Mouse (Mus musculus): Measurements from ENCODE around the gene Enox2.
A peak's percentile ranks its signal among the peaks of the same experiment; 100 is the strongest.
"Not testable (repeated sequence)": the region's sequence is repeated elsewhere in the genome, so short reads cannot be mapped to it uniquely, and the experiment has no call there.

Enox2 gene

GRCm38 (mm10) chrX:49287700-49288563 is at the start of gene Enox2:
Enox2 (minus strand) TSS chrX:49288259.
- DNase-seq (ENCODE audit: low read depth, low spot score) = peak; percentile 84

- peak; percentile 10 for DNase-seq (ENCODE audit: low read depth, low spot score)
These were observed 21.4 kb upstream of the Enox2 start for GRCm38 (mm10) chrX:49309496-49309895.

- DNase-seq (ENCODE audit: low read depth, low spot score) = peak; percentile 36
These were observed 18.6 kb upstream of the Enox2 start for GRCm38 (mm10) chrX:49306659-49307058.

DNA sequence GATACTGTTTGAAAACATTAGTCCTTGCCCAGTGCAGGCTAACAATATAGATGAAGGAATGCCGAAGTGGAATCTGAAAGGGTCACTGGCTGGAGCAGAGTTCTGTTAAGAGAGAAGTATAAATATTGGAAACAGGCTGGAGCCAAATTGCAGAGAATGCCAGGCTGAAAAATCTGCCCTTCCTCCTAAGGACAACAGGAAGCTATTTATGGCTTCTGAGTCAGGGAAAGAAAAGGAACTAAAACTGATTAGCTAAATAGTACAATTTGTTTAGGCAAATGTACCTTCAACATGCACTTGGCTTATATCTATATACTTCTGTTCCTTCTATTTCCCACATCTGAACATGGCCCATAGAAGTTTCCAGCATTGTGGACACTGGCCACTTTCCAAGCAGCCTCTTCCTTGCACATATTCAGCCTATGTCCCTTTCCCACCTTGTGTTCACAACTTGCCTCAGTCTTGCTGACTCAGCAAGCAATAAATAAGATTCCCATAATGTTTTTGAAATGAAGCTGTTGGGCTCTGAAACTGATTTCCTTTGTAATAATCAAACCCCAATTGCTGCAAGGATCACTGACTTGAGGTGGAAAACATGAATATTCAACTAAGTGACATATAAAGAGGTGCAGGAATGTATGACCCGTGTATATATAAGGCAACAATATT is 8.0 kb downstream of the Enox2 start:
- no peak for DNase-seq (ENCODE audit: low read depth, low spot score)

- no peak for DNase-seq (ENCODE audit: low read depth, low spot score)
These were observed 14.5 kb downstream of the Enox2 start for GRCm38 (mm10) chrX:49273487-49274042.

- no peak for DNase-seq (ENCODE audit: low read depth, low spot score)
These were observed 37.2 kb downstream of the Enox2 start for GRCm38 (mm10) chrX:49250816-49251215.

- no peak for DNase-seq (ENCODE audit: low read depth, low spot score)
These were observed 62.1 kb downstream of the Enox2 start for GRCm38 (mm10) chrX:49225792-49226426.

GRCm38 (mm10) chrX:49216422-49216821 is 71.6 kb downstream of the Enox2 start:
- no peak for DNase-seq (ENCODE audit: low read depth, low spot score)

DNA sequence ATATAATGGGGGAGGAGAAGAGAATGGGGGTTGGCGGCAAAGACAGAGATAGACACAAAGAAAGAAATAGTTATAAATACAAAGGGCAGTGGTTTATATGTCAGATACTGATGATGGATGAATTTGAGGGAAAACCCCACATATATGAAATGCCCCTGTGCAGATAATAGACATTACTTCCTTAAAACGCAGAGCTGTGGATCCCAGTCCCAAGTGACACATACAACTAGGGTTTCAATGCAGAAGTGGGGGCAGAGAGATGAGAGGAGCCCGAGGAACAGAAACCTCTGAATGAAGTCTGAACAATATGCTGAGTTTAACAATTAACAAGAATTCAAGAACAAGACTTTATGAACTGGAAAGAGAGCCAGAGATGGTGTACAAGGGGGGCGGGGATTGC is 91.7 kb downstream of the Enox2 start:
- no peak for DNase-seq (ENCODE audit: low read depth, low spot score)

DNA sequence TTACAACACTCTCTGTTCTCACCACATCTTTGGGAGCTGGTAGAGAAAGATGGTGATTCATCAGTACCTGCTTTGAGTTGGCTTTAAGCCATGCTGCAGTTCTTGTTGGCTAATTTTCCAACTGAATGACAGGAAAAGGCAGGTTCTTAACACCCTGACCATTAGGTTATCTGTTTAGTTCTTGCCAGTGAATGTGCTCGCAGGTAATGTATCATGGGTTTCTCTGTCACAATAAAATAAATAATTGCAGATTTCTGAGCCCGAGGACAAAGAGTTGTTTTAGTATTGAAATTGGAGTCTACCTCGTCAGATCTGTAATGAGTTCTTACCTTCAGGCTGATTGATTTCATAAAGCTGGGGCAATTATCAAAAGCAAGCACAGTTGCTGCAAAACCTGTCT is 106.9 kb downstream of the Enox2 start:
- DNase-seq (ENCODE audit: low read depth, low spot score) = no peak

- DNase-seq (ENCODE audit: low read depth, low spot score) = no peak
These were observed 109.4 kb downstream of the Enox2 start for GRCm38 (mm10) chrX:49178670-49179069.

- no peak for DNase-seq (ENCODE audit: low read depth, low spot score)
These were observed 133.8 kb downstream of the Enox2 start for GRCm38 (mm10) chrX:49154280-49154679.

DNA sequence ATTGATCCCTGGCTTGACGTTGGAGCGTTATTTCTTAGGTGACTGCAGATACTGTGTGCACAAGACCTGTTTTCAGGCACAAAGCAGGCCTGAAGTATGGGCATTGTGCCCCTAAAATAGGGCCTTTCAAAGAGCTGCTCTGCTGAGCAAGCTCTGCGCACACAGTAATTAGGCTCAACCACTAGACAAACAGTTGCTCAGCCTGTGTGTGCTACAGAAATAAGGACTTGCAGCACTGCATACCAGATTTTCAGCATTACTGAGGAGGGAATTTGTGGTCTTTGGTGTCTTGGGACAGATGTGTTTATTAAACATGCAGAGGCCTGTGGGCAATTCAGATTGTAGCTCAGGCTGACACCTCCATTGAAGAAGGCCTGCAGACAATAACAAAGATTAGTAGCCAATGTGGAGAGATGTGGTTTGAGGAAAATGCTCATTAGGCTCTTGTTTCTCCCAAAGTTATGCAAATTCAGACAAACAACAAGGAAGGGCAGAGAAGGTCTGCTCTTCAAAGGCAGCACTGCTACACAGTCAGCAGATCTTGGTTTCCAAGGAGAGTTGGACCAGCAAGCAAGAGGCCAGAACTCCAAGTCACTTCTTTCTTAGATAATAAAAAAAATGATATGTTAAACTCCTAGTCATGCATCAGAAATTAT is 163.2 kb downstream of the Enox2 start:
- no peak for DNase-seq (ENCODE audit: low read depth, low spot score)

- DNase-seq (ENCODE audit: low read depth, low spot score) = no peak
These were observed 171.6 kb downstream of the Enox2 start for GRCm38 (mm10) chrX:49116465-49116864.

GRCm38 (mm10) chrX:49112412-49112811 is 175.6 kb downstream of the Enox2 start:
- no peak for DNase-seq (ENCODE audit: low read depth, low spot score)

GRCm38 (mm10) chrX:49100542-49100941 is 187.5 kb downstream of the Enox2 start:
- DNase-seq (ENCODE audit: low read depth, low spot score) = not testable (repeated sequence)

DNA sequence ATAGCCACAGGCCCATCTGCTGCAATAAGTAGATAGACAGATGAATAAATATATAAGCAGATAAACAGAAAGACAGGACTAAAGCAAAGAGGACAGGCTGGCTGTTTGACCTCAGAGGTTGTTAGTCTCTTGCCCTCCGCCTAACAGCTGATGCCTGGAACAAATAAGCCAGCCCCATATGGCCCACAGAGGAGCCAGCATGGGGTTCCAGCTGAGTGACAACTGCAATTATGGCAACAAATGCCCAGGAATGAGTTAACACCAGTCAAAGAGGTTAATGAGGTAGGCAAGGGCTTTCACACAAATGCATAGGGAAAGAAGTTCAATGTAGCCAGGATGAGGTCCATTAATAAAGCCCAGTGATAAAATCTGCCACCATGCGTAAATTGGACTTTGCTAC is 191.8 kb downstream of the Enox2 start:
- peak; percentile 21 for DNase-seq (ENCODE audit: low read depth, low spot score)

- no peak for DNase-seq (ENCODE audit: low read depth, low spot score)
These were observed 213.0 kb downstream of the Enox2 start for GRCm38 (mm10) chrX:49075055-49075454.

- DNase-seq (ENCODE audit: low read depth, low spot score) = no peak
These were observed 214.5 kb downstream of the Enox2 start for GRCm38 (mm10) chrX:49073563-49073962.

DNA sequence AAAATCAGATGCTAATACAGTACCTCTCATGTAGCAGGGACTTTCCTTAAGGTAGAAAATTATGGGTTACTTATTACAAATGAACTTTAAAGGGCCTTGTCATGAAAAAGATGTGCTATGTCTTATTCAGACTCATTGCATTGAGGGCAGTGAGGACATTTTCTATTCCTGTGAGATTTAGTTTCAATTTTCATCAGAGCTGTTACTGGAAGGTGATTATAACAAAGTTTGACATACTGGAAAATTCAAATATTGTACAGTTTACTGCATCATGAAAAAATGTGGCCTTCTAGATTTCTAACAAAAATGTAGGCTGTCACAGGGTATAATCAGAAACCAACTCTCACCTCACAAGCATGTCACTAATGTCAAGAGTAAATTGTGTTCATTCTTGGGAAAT is 242.9 kb downstream of the Enox2 start:
- DNase-seq (ENCODE audit: low read depth, low spot score) = no peak

- no peak for DNase-seq (ENCODE audit: low read depth, low spot score)
These were observed 278.3 kb downstream of the Enox2 start for GRCm38 (mm10) chrX:49009746-49010145.

DNA sequence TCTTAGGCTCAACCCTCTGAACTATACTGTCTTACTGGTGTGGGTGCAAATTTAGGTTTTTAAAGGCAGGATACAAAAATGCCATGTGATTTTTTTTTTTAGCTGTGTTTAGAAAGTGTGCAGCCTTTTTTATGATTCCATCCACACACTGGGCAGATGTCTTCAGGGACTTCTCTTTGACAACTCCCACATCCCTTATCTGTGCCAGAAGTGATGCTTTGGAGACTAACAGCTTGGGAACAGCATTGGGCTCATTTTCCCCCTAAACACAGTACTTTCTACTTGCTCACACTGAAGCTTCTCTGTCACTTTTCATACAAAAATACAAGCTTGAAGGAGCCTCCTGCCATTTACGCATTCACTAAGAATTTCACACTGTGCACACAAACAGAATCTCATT is 282.4 kb downstream of the Enox2 start:
- DNase-seq (ENCODE audit: low read depth, low spot score) = no peak
